Mouse (Mus musculus) v-Abl transformed pro-B cells (cell line): ENCODE results near the gene Bahd1.

Source experiments
- in situ Hi-C, 2 experiments: fragments of 400-800 bp; cut with MboI; formaldehyde crosslinking; loops; one replicate each; pipeline ENCODE4 v1.15.1; 2025; ENCODE audit not compliant: unreplicated experiment in 2 of 2

The Bahd1 gene

DNA sequence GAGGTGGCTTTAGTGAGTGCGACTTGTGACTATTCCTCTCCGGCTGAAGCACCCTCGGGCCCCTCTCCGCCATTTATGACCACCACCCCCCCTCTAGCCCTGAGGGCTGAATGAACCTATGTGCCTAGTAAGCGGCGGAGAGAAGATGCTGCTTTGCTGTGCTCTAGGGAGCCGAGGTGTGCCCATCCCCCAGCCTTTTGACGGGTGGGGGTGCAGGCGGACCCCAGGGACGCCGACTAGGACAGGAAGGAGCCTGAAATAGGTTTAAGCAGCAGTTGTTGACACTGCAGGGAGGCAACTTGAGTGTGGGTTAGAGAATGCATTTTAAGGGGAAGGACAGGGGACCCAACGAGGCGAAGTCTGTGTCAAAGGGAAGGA lies 3.3 kb upstream of the Bahd1 start:
- in situ Hi-C loops, result loop anchor here (25.0 kb wide), 4 partner anchors 290 to 1360 kb away; partner anchors contain the start of genes Fsip1 (in 1 of the 2) and Srp14 (in 1 of the 2)

DNA sequence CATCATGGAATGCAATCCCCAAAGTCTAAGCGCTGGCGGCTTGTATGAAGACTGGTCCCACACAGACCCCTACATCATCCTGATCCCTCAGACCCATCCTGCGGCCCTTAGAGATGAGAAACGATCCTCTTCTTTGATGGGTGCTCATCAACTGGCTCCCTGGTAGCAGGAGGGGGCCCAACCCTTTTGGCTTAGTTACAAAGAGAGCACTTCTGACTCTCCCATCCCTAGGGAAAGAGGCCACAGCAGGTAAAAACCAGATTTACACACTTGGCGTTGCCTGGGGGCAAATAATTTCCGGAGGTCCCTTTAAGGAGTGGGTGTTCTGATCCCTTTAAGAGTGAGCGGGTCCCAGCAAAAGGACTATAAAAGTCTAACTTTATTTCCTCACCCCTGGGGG lies 2.8 kb upstream of the Bahd1 start:
- in situ Hi-C loops, result loop anchor here (25.0 kb wide), 4 partner anchors 290 to 1360 kb away; partner anchors contain the start of genes Fsip1 (in 1 of the 2) and Srp14 (in 1 of the 2)

DNA sequence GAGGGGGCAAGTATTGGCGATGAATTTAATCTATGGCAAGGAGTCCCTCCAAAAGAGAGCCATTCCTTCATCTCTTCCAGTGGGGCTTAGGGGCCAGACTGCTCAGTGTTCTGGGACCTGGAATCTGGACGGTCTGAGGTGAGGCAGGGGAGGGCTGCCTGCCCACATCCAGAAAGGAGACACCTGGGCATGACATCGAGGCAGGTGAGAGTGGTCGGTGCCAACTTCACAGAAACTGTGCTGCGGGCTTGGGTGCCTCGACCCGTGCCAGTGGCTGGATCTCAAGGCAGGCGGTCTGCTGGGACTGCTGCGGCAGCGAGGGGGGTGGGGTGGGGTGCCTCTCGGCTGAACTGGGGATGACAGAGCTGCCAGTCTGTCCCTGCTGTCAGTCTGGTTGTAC lies 2.4 kb upstream of the Bahd1 start:
- in situ Hi-C loops, result loop anchor here (25.0 kb wide), 4 partner anchors 289 to 1361 kb away; partner anchors contain the start of genes Fsip1 (in 1 of the 2) and Srp14 (in 1 of the 2)

DNA sequence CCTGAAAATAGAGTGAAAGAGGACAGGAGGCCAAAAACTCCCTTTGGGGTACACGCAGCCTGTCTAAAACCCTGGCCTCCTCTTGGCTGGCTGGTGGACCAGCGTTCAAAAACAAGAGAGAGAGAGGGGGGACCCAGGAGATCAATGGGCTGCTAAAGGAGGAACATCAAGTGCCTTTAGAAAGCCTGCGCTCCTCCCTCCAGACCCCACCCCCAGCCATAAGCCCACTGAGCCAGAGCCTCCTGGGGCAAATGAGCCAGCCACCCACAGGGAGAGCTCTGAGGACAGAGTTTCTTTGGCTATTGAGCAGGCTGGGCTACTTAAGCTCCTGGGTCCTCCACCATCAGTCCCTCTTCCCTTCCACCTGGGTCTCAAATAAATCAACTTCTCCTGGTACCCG lies 1.4 kb upstream of the Bahd1 start:
- in situ Hi-C loops, result loop anchor here (25.0 kb wide), 4 partner anchors 289 to 1361 kb away; partner anchors contain the start of genes Fsip1 (in 1 of the 2) and Srp14 (in 1 of the 2)

DNA sequence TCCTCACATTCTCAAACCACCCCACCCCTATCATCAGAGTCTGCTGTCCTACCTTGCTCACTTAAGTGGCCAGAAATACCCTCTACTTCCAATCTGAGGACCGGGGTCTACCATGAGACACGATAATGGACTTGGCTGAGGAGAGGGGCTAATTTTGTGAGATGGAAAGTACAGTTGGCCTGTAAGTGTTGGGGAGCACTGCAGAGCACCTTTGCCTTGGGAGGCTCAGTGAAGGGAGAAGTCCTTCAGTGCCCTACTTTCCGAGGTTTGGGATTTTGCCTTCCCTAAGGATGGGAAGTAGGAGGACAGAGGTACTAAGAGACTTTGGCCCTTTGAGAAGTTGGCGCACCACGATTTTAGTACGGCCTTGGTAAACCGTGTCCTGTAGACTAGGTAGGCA lies 871 bp upstream of the Bahd1 start:
- in situ Hi-C loops, result loop anchor here (25.0 kb wide), 4 partner anchors 288 to 1362 kb away; partner anchors contain the start of genes Fsip1 (in 1 of the 2) and Srp14 (in 1 of the 2)

DNA sequence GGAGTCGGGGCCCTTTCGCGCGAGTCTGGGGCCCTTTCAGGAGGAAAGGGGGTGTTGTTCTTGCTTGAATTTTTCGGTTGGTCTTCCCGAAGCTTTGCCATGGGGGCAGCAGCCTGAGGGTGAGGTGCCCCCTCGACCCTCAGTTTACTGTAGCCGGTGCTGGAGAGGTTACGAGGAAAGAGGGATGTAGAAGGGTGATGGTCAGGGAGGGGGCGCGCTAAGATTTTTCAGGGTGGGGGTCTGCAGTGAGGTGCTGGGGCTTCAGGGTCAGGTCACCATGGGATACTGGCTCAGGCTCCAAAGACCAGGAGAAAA lies 606 bp downstream of the Bahd1 start:
- in situ Hi-C loops, result no loop called here

DNA sequence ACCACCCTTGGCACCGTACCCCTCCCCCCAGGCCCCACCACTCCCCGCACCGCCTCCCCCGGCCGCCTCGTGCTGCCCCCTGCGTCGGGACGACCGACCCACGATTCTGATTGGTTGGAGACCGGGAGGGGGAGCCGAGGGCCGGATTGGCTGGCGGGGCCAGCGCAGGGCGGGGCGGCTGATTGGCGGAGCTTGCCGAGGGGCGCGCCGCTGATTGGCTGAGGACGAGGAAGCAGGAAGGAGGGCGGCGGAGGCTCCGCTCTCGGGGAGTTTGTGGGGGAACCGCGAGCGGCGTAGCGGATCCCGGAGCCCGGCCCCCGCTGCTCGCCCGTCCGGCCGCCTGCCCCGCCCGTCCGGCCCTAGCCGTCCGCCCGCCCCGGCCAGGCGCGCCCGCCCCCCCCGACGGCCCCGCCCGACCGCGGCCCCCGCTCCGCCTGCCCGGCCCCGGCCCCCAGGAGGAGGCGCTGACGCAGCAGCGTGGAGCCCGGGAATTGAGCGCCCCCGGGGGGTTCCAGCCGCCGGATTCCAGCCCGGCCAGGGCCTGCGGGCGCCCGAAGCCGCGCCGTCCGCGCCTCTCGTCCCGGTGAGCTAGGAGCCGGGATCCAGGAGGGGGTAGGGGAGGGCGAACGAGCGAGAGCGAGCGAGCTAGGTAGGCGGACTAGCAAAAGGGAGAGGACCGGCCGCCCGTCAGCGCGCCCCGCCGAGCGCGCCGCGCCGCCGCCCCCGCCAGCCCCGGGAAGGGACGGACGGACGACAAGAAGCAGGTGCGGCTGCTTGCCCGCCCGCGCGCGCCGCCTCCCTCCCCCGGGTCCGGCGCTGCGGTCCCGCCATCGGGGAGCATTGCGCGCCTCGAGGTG lies 1.2 kb downstream of the Bahd1 start:
- in situ Hi-C loops, result no loop called here

DNA sequence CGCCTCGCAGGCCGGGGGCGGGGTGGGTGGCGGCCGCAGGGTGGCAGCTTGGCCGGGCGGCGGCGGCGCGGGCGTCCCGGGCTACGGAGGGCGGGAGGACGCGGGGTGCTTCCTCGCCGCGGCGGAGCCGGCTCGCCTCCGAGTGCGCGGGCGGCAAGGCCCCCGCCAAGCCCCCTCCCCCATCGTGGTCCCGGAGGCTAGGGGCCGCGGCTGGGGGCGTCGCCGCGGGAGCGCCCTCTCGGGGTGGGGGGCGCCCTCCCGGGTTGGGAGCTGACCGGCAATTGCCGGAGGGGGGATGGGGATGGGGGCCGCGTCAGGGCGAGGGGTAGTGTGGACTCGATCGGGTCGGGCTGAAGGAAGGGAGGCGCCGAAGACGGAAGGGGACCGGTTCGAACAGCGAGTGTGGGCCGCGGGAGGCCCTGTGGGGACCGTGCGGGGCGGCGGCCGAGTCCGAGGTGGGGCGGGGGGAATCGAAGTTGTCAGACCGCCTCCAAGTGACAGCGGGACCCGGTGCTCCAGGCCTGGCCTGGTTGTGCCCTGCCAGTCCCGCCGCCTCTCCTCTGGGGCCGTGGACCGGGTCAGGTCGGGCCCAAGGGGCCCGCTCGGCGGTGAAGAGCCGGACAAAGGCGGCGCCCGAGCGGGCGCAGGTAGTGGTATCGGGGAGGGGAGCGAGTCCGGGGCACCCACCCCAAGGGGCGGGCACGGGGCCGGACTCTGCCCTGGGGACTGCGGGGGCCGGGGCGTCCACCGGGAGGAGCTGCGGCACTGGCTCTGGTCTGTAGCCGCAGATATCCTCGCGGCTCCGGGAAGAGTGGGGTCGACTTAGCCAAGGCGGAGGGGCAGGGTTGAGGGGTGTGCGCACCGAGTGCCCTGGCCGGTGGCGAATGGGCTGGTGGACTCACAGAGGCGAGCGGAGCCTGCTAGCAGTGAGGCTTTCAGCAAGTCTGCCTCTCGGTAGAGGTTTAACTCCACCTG lies 2.2 kb downstream of the Bahd1 start:
- in situ Hi-C loops, result no loop called here

DNA sequence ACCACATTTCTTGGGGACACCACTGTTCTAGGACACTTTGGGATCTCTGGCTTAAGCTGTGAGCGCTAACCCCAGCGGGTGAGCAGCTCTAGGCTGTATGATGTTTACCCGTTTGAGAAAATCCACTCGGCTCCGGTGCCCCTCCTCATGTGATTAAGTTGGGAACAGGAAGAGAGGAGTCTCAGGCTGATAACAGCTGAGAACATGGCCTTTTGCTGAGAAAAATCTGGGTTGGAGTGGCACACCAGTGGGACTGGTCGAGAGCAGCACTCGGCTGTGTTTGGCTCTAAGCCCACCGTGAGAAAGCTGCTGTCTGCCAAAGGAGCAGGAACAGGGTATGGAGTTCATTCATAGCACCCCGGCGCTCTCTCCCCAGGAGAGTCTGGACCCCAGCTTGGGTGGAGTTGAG lies 3.2 kb downstream of the Bahd1 start:
- in situ Hi-C loops, result no loop called here

DNA sequence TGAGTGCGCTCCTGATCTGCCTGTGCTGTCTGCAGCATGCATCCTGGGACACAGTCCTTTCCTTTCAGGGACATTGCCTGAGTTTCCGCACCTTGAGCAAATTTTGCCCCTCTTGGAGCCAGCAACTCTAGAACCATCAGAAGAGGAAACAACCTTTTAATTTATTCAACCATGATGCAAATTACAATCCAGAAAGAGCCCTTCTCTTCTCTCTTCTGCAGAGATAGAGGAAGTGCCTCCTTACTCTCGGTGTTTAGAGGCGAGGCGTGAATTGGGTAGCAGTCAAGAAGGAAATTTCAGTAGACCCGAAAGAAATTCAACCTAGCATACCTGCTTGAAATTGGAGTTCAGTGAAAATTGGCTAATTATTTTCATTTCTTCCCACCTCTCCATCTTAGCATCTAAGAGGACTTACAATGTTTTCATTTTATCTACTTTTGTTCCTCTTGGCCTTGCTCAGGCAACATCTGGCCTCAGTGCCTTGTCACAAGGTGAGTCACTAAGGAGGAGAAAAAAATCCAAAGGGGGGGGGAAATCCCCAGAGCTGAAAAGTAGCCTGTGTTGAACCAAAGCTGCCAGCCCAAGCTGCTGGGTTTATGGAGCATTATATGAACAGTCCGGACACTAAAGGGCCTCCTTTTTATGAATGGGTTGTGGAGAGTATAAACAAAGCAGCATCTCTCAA lies 5.4 kb downstream of the Bahd1 start:
- in situ Hi-C loops, result no loop called here

DNA sequence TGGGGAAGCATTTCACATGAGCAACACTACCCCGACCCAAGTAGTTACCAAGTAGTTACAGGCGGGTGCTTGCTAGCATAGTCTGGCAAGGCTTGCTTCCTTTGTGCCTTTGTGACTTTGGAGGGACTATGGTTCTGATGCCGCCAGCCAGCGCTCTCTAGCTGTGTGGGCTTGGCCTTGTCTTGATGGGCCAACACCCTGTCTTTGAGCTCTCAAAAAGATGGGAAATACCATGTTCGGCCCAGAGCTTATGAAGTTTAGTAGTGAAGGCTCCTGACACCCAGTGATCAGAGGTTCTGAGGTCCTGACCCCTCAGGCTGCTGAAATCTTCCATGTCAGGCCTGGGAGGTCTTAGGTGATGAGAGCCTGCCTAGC lies 5.9 kb downstream of the Bahd1 start:
- in situ Hi-C loops, result no loop called here

DNA sequence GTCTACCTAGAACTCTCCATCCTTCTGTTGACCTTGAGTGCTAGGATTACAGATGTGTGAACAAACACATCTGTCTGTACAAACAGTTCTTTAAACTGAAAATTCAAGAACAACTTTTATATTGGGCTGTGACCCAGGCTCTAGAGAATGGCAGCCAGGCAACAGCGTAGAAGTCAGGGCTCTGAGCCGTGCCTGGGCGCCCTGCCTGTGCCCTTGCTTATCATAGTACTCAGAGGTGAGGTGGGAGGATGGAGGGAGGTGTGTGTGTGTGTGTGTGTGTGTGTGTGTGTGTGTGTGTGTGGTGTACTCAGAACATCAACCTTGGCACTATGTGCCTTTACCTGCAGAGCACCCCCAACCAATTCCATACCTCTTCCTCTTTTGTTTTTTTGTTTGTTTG lies 7.6 kb downstream of the Bahd1 start:
- in situ Hi-C loops, result no loop called here

DNA sequence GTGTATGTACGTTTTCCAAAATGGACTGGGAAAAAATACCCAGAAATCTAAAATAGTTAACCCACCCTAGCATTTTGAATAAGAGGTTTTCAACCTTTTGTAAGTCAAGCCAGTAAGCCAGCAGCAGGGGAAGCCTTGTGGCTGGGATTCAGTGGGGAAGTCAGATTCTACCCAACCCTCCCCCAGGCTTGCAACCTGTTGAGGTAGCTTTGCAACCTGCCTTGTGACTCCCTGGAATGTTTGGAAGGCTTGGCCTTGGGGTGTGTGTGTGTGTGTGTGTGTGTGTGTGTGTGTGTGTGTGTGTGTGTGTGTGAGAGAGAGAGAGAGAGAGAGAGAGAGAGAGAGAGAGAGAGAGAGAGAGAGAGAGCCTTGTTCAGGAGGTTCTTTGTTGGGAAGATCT lies 9.0 kb downstream of the Bahd1 start:
- in situ Hi-C loops, result no loop called here

DNA sequence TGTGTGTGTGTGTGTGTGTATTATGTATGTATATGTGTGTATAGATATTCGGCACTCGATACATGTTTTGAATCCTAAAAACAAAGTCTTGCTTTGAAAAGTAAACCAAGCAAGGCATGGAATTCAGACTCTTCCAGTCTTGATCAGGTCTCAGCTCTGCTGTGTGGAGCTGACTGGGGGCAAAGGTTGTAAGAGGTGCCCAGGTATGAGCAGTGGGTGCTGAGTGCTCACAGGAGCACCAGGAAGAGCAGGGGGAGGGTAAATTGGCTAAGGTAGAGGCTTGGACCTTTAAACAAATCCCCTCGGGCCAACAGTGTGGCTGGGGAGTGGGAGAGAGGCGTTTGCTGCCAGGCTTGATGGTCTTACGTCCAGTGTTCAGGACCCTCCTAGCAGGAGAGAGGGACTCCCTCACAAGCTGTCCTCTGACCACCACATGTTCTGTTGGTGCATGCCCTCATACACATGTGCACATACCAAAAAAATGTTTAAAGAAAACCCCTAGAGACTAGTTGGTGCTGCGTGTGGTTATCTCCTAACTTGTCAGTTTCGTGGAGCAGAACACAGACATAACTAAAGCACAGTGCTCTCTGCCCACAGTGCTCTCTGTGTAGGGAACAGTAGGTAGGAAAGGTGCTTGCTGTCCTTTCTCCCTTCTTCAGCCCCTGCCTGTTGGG lies 10.6 kb downstream of the Bahd1 start:
- in situ Hi-C loops, result no loop called here

DNA sequence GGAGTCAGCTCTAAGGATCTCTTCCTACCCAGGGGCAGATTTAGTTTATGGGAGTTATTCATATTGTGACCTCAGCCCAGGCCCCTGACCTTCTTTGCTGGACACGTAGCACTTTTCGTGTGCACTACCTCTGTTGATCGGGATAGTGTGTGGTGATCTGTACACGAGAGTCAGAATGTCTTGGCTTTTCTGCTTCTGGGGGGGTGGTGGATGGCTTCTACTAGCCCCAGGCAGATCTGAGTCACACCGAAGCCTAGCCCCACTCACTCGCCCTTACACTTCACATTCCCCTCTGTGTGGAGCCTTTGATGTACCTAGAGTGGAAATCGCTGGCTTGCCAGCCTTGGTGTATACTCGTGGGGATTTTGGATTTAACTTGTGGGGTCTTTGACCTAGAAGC lies 12.5 kb downstream of the Bahd1 start:
- in situ Hi-C loops, result no loop called here

DNA sequence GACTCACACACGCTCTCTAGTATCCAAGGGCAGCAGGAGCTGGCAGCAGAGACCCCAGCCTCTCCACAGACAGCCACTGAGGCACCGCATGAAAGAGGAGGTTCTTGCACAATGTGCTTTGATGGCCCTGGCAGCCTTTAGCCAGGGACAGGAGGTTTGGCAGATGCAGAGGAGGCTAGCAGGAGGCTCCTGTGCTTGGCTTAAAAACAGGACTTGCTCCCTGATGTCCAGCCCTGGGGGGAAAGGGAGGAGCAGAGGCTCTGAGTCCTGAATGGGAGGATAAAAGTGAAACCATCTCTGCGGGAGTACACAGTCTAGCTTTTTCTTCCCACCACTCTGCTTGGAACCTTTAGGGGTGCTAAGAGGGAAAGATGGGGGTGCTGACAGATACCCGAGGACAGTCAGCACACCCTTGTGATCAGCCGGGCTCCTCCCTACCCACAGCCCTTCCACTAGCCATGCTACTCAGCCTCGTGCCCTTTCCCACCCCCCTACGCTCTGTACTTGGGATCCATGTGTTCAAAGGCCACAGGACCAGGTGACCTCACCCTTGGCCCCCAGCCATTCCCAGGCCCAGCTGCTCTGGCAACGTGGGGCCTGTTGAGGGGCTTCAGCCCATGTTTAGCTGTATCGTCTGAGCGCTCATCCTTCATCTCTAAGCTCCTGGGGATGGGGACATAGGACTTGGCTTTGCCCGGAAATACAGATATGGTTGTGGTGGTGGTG lies 13.5 kb downstream of the Bahd1 start:
- in situ Hi-C loops, result no loop called here

DNA sequence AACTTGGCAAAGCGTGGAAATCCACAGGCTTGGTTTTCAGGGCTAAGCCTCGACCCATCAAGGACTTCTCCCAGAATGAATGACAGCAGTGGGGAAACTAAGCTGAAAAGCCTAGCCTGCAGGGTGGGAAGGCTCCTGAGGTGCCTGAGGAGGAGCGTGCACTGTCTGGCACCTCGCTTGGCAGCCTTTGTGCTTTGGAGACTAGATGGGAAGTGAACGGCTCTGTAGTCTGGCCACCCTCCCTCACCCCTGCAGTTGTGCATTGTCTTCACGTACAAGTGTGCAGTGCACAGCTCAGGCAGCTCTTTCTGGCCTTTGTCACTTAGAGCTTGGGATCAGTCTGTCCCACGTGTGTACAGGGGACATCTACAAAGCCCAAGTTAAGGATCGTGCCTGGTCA lies 14.5 kb downstream of the Bahd1 start:
- in situ Hi-C loops, result no loop called here

DNA sequence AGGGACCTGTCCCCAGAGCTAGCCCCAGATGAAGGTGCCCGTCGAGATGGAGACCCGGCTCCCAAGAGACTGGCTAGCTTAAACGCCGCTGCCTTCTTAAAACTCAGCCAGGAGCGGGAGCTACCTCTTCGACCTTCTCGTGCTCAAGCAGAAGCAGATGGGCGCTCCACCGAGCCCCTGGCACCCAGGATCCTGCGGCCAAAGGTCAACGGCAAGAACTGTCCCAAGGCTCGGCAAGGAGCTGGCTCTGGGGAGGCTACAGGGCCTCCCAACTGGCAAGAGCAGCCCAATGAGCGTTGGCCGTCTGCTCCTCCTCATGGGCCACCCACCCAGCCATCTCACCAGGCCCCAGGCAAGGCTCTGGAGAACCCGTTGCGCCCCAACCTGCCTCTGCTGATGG lies 16.3 kb downstream of the Bahd1 start:
- in situ Hi-C loops, result no loop called here

DNA sequence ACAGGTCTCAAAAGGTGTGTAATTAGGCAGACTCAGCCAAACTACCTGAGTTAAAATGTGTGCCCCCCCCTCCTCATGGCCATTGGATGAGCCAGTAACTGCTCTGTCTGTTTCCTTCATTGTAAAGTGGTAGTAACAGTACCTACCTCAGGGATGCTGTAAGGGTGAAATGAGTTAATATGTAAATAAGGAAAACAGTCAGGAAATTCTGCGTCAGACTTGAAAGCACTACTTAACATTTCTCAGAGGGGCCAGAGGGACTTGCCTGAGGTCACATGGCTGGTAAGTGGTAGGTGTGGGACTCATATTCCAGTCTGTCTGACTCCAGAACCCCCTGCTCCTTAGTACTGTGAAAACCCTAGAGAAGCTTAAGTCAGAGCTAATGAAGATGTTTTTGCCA lies 18.4 kb downstream of the Bahd1 start:
- in situ Hi-C loops, result no loop called here

DNA sequence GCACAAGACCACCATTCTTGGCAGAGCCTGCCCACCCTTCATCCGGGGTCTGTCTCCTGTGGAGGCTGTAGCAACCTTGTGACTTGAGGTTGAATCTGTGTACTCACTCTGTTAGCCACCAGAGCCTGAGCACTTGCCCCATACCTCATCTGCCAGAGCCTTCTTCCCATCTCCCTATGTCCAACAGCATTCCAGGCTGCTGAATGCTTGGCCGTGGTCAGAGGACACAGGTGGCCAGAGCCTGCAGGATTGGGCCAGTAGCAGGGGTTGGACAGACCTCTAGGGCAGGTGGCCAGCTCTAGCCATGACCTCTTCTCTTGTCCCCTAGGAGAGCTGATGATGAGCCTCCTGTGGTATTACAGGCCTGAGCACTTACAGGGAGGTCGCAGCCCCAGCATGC lies 20.3 kb downstream of the Bahd1 start:
- in situ Hi-C loops, result no loop called here
